Mouse (Mus musculus) inflammation-experienced regulatory T-cells, adult 6 months (primary cell): ENCODE results near the gene Arid1a. TPM values are rescaled to one million over a fixed set of nuclear protein-coding genes. Genes with fewer than 3 reads are reported as not detected.
A peak's percentile ranks its signal among the peaks of the same experiment; 100 is the strongest.
"Not testable (repeated sequence)": the region's sequence is repeated elsewhere in the genome, so short reads cannot be mapped to it uniquely, and the experiment has no call there.

ENCODE experiments used
- ATAC-seq: one replicate; pipeline ENCODE4 v1.8.0; 2017
- polyA plus RNA-seq, 3 experiments: library from polyadenylated mRNA; unstranded; fragments of 100-300 nt; shearing (Covaris generic); gene quantifications; one replicate each; pipeline ENCODE4 v1.2.1; 2017

Arid1a gene
- polyA plus RNA-seq, 3 experiments from 2014 or later = 56.9 to 94.8 (median 76.7) TPM

- no peak for ATAC-seq
These were observed 105.1 kb downstream of the Arid1a start for GRCm38 (mm10) chr4:133651445-133651844.

- peak; percentile 99 for ATAC-seq
These were observed 106.4 kb downstream of the Arid1a start, which contains the start of gene Zdhhc18 for GRCm38 (mm10) chr4:133649989-133650699. Gene Zdhhc18 (minus strand): TSS chr4:133650154.

GRCm38 (mm10) chr4:133649464-133649863 is 107.1 kb downstream of the Arid1a start:
- ATAC-seq = not testable (repeated sequence)

DNA sequence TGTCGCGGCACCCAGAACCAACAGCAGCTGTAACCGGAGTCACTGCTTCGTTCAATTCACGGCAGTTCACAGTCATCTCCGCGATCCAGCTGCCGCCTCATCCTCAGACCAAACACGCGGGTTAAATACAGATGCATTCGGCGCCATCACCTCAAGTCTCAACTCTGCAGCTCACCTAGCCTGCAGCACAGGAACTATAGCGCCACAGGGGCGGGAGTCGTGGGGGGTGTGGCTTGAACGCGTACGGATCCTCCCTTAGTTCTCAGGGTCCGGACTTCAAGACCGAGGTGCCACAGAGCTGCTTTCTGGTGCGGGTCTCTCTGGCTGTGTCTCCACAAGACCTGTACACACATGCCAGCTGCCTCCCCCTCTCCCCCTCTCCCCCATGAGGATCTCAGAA is 110.9 kb downstream of the Arid1a start:
- ATAC-seq = no peak

GRCm38 (mm10) chr4:133645195-133645594 is 111.4 kb downstream of the Arid1a start:
- ATAC-seq = no peak

DNA sequence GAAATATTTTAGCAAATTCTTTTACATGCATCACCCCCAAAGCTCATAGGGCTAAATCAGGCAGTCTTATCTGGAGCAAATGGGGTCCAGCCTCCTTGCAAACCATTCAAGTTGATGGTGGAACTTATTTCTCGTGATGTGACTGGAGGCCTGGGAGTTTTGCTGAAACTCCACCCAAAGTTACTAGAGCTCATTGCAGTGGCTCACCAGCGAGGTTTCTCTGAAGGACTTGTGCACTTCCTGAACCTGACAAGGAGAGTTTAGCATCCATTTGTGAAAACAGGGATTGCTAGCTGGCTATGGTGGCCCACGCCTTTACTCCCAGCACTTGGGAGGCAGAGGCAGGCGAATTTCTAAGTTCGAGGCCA is 122.5 kb downstream of the Arid1a start:
- ATAC-seq = no peak

DNA sequence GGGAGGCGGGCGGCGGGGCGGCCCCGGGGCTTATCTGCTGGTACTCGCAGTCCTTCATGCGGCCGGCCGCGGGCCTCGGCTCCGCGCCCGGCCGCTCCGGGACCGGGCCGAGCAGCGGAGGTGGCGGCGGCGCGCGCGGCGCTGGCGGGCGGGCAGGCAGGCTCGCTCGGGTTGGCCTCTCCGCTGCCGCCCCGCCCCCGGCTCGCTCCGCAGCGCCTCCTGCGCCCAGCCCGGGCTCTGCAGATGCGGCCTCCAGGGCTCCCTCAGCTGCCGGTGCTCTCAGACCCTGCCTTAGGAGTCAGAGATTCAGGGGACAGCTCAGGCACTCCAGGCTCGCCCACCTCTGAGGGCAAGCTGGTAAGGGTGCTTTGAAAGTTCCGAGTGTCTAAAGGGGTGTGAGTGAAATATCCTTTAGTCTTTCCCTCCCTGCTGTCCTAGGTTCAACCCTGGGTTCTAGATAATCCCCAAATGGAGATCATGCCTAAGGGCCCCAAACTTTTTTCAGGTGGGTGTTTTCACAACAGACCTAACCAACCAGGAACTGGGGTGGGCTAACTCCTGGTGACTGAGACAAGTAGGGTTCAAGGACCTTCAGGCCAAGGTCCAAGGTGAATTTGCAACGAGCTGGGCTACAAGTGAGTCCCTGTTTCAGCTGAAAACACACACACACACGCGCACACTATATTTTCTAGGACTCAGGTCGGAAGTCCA is 123.1 kb downstream of the Arid1a start:
- ATAC-seq = peak; percentile 74

GRCm38 (mm10) chr4:133632483-133633327 is 123.9 kb downstream of the Arid1a start:
- ATAC-seq = peak; percentile 23

DNA sequence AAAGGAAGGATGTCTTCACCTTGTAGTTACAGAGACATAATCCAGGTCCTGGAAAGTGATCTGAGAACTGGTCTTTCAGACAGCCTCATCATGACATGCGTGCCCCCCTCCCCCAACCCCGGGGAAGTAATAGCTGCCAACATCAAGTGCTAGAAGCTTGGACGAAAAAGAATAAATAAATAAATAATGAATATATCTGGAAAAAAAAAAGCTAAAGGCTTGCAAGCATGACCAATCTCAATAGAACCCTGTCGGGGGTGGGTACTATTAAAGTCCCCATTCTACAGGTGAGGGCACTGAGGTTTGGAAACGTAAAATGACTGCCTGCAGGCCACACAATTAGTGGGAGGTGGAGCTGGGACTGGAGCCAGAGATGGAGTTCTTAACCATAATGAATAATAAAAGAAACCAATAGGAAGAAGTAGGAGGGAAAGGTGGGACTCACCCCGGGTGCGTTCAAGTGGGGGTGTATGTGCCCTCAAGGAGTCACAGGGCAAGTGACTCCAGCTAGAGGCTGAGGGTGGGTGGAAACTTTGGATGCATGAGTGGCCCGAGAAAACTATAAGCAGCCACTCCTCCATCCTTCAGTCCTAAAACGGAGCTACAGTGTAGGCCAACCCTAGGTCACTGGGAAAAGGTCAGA is 124.7 kb downstream of the Arid1a start:
- no peak for ATAC-seq

- peak; percentile 24 for ATAC-seq
These were observed 125.3 kb downstream of the Arid1a start for GRCm38 (mm10) chr4:133631071-133631768.

DNA sequence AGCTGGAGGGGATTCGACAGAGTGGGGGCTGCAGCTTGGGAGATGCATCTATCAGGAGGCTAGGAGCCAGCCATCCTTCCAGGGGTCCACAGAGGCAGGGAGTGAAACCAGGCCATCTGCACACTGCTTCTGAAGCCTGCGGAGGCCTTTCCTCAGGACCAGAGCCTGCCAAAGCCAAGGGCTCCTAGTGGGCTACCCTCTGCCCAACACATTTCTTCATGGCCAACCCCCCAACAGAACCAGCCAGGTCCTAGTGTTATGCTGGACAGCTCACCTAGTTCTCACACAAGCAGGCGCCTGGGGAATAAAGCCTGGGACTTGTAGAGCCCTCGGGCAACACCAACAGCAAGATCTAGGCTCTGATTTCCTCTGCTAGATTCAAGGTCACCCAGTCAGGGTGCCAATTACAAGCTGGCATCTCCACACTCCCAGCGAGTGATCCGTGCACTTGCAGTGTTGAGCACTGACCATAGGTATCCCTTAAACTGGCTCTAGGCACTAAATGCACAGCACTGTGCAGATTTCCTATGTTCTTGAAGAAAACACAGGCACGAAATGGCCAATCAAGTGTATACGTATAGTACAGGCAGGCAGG is 126.1 kb downstream of the Arid1a start:
- ATAC-seq = no peak

- ATAC-seq = peak; percentile 43
These were observed 127.4 kb downstream of the Arid1a start for GRCm38 (mm10) chr4:133629191-133629590.

Other genes with a start within 250 kb of the Arid1a start
- gene Kdf1, start 237.8 kb downstream of the Arid1a start, polyA plus RNA-seq = under 1 TPM in 2 of 3 experiments, not detected in 1; 0.41 to 0.48 TPM
- 10 to 100 TPM; 32.6 to 44.0 (median 40.6) TPM for gene Nudc, start 210.8 kb downstream of the Arid1a start, polyA plus RNA-seq
- gene Nr0b2, start 203.4 kb downstream of the Arid1a start, polyA plus RNA-seq = not detected
- 1 to 10 TPM in 2 of 3 experiments, under 1 TPM in 1; 0.94 to 1.6 (median 1.1) TPM for gene Gpatch3, start 182.0 kb downstream of the Arid1a start, polyA plus RNA-seq
- gene Gpn2, start 172.4 kb downstream of the Arid1a start, polyA plus RNA-seq = 1 to 10 TPM; 6.1 to 6.7 (median 6.4) TPM
- 10 to 100 TPM; 10.9 to 18.2 (median 12.9) TPM for gene Sfn, start 154.6 kb downstream of the Arid1a start, polyA plus RNA-seq
- gene Zdhhc18, start 106.6 kb downstream of the Arid1a start, polyA plus RNA-seq = 10 to 100 TPM; 22.8 to 25.9 (median 23.1) TPM
- gene Pigv, start 84.1 kb downstream of the Arid1a start, polyA plus RNA-seq = 10 to 100 TPM; 10.3 to 13.8 (median 11.3) TPM
- gene Rps6ka1, start 131.0 kb upstream of the Arid1a start, polyA plus RNA-seq = 100 to 1,000 TPM in 1 of 3 experiments, 10 to 100 TPM in 2; 88.8 to 145 (median 91.9) TPM
- gene Hmgn2, start 211.9 kb upstream of the Arid1a start, polyA plus RNA-seq = 100 to 1,000 TPM; 371 to 949 (median 420) TPM
- 10 to 100 TPM; 16.1 to 22.4 (median 18.6) TPM for gene Dhdds, start 244.1 kb upstream of the Arid1a start, polyA plus RNA-seq